Mouse (Mus musculus) C2C12 (cell line): ENCODE measurements around the gene Asb8.

Experiments used
- CTCF ChIP-seq: IDR thresholded peaks from one replicate; pipeline ENCODE4 v1.5.1; 2011; ENCODE audit not compliant: control insufficient read depth, insufficient read depth, insufficient read length
- FOSL1 ChIP-seq: IDR thresholded peaks from one replicate; pipeline ENCODE4 v1.8.0; 2011; ENCODE audit warnings: mild to moderate bottlenecking, low read length; ENCODE audit not compliant: poor library complexity, insufficient read depth, severe bottlenecking

- no peak for TF ChIP-seq CTCF
- no peak for TF ChIP-seq FOSL1
These were observed 9.5 kb downstream of the Asb8 start for GRCm38 (mm10) chr15:98155944-98156343.
